Mouse (Mus musculus) B cell, adult 67 days (primary cell): ENCODE data around the gene Lcor. TPM values are rescaled to one million over a fixed set of nuclear protein-coding genes. Genes with fewer than 3 reads are reported as not detected.

Source experiments
- total RNA-seq, 2 experiments: library from RNA; stranded (reverse); gene quantifications; 4 replicates each; pipeline ENCODE4 v1.2.4; 2023

Lcor gene
- total RNA-seq: 10 to 100 TPM; 40.5 to 41.0 TPM

DNA sequence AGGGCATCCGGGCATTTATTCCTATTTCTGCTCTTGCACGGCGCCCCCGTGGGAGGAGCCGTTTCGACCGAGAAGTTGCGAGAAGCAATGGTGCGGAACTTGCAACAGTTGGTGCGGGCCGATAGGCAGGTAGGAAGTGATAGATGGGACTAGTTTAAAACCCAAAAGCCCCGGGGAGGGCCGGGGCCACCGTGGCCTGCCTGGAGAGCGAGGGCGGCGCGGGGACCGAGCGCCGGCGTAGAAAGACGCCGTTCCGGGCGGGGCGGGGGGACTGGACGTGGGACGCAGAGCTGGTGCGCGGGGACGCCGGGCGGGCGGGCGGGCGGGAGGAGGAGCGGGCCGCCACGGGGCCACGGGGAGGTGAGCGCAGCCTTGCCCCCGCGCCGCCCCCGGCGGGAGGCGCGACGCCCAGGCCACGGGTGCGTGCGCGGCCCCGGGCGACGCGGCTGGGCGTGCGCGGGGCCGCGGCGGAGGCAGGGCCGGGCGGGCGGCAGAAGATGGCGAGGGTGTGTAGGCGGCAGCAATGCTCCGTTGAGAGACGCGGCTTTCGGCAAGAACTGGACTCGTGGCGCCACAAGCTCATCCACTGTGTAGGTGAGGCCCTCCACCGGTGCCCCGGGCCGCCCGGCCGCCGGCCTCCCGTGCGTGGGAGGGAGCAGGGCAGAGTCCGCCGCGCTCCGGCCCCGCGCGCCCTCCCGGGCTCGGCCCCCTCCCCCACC is at the start of gene Lcor:
TSS of gene Lcor (plus strand) at position 448 of the 719 bp plus-strand sequence.

DNA sequence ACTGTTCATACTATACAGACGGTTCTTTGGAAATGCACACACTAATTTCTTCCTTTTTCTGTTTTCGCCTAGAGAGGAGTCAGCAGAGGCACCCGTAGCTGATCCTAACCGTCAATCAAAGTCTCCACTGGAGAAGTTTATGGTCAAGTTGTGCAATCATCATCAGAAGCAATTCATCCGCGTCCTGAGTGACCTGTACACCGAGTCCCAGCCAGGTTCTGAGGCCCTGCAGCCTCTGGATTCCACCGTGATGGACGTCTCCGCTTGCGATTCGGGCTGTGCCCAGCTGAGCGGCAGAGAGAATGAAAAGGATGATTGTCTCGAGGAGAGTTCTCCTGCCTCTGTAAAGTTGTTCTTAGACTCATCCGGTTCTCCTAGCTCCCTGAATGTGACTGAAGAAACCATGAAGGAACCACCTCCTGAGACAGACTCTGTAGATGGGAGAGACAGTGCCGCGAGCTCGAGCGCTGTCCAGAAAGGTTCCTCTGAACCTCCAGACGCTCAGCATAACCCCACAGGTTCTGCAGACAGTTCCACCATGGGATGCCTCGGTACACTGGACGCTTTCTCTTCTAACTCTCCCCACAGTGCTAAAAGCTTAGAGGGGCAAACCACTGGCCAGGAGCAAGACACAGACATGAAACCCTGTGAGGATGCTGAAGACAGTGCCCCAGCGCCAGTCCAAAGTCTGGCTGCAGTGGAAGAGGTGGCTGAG is 99.4 kb downstream of the Lcor start, which contains the start of gene Gm340:
TSS of gene Gm340 (plus strand) at position 665 of the 715 bp plus-strand sequence.

Other genes starting within 250 kb of the Lcor start
- 100 to 1,000 TPM; 105 to 115 TPM for gene Tm9sf3, start 218.6 kb upstream of the Lcor start, total RNA-seq
- 100 to 1,000 TPM; 263 to 285 TPM for gene Pik3ap1, start 97.5 kb upstream of the Lcor start, total RNA-seq
- 10 to 100 TPM; 38.3 to 42.3 TPM for gene Gm340, start 99.7 kb downstream of the Lcor start, total RNA-seq